Mouse (Mus musculus): ENCODE measurements around the gene Fkbpl.

GRCm38 (mm10) chr17:34644608-34645007, at the start of gene Fkbpl:
- TF ChIP-seq CTCF (IDR thresholded peaks at IDR 0.05; ENCODE audit: low read depth) (no peak), EP300 (IDR thresholded peaks at IDR 0.05; ENCODE audit: low read depth) (no peak)
